Mouse (Mus musculus) liver, postnatal 0 days (tissue): Measurements from ENCODE around the gene Phldb1.

Experiments
- CTCF ChIP-seq: sonication (generic); IDR thresholded peaks from 2 replicates; pipeline ENCODE4 v1.5.1; 2016; ENCODE audit warnings: antibody characterized with exemption, low read depth
- EP300 ChIP-seq: IDR thresholded peaks from 2 replicates; pipeline ENCODE4 v1.6.1; 2016; ENCODE audit warnings: antibody characterized with exemption, low read depth, mild to moderate bottlenecking

- no peak for TF ChIP-seq EP300
- peak; percentile 98 for TF ChIP-seq CTCF
Measured at GRCm38 (mm10) chr9:44685346-44686330, 49.4 kb downstream of the Phldb1 start.
